Mouse (Mus musculus): ENCODE measurements around the gene Ttl. TPM values are rescaled to one million over a fixed set of nuclear protein-coding genes. Genes with fewer than 3 reads are reported as not detected.

The Ttl gene
- polyA plus RNA-seq, 1 experiment from 2014 or later = 7.9 TPM

DNA sequence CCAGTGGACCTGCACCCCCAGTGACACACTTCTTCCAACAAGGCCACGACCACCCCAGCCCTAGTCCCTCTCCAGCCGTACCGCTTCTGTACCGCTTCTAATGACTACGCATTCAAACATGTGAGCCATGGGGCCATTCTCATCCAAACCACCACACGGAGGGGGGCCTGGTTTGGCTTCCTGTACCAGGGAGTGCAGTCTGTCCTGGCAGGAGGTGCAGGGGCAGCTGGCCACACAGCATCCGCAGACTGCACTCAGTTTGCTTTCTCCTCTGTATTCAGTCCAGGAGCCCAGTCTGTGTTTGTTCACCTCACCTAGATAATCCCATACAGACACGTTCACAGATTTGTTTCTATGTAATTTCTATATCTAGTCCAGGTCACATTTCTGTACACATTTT lies 56.2 kb downstream of the Ttl start:
- Histone ChIP-seq H3K27me3 (replicated peaks) (no peaks in the 10 kb centered on the region), H3K4me2 (no peak overlapping the region), H3K4me1 (replicated peaks) (no peaks in the 10 kb centered on the region), H3K9me3 (replicated peaks) (0 out of 2 replicates have a peak, but pooled peaks cover 4% of the 10 kb centered on the region), H3K4me3 (no peak overlapping the region), H3K27ac (ENCODE audit: poor library complexity, severe bottlenecking) (no peak overlapping the region), H3K36me3 (peaks cover 89% of the 10 kb centered on the region), H3K9ac (no peak overlapping the region)
- no peak for ATAC-seq (ENCODE audit: insufficient number of reproducible peaks, low FRiP score)
- 93% methylated on average over 8 of the region's 8 CpGs for WGBS

- peaks cover 18% of the 10 kb centered on the region for H3K4me1 ChIP-seq (replicated peaks)
- H3K4me3 ChIP-seq = peak within 1 kb of the TSS; percentile 86
- peak; percentile 99 for ATAC-seq (ENCODE audit: insufficient number of reproducible peaks, low FRiP score)
- H3K9ac ChIP-seq = peak within 1 kb of the TSS; percentile 86
- peak within 1 kb of the TSS; percentile 91 for H3K27ac ChIP-seq (ENCODE audit: poor library complexity, severe bottlenecking)
- H3K9me3 ChIP-seq (replicated peaks) = peaks cover 14% of the 10 kb centered on the region; the same call in 1 of the 2 replicates
- H3K4me2 ChIP-seq = peak within 1 kb of the TSS; percentile 76
- peaks cover 58% of the 10 kb centered on the region for H3K36me3 ChIP-seq
- under 1% methylated on average over 35 of the region's 35 CpGs for WGBS
- no peaks in the 10 kb centered on the region for H3K27me3 ChIP-seq (replicated peaks)
These were observed 63.7 kb downstream of the Ttl start, which contains the start of gene Chchd5 for GRCm38 (mm10) chr2:129129412-129129929. TSS of gene Chchd5 (plus strand) at chr2:129129700.

DNA sequence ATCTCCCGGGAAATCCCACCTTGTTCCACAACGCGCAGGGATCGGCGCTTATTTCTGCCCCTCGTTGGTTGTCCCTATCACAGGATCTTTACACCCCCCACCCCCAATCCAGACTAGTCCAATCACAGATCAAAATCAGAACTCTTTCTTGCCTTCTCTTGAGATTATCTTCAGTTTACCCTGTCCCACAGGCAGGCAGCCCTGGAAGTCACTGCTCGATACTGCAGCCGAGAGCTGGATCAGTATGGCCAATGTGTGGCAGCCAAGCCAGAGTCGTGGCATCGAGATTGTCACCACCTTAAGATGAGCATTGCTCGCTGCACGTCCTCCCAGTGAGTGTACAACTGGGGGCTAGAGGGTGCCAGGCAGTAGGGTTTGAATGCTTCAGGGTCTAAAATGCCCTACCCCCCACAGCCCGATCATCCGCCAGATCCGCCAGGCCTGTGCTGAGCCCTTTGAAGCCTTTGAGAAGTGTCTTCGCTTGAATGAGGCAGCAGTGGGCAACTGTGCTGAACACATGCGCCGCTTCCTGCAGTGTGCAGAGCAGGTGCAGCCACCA lies 64.3 kb downstream of the Ttl start:
- H3K9ac ChIP-seq = peak overlapping the region; percentile 66
- H3K4me1 ChIP-seq (replicated peaks) = peaks cover 18% of the 10 kb centered on the region
- peak overlapping the region; percentile 91 for H3K27ac ChIP-seq (ENCODE audit: poor library complexity, severe bottlenecking)
- H3K36me3 ChIP-seq = peaks cover 52% of the 10 kb centered on the region
- H3K27me3 ChIP-seq (replicated peaks) = no peaks in the 10 kb centered on the region
- peak; percentile 55 for ATAC-seq (ENCODE audit: insufficient number of reproducible peaks, low FRiP score)
- H3K9me3 ChIP-seq (replicated peaks) = peaks cover 14% of the 10 kb centered on the region; the same call in 1 of the 2 replicates
- peak overlapping the region; percentile 76 for H3K4me2 ChIP-seq
- 34% methylated on average over 18 of the region's 18 CpGs for WGBS
- peak overlapping the region; percentile 86 for H3K4me3 ChIP-seq

- H3K4me3 ChIP-seq = no peak overlapping the region; the same call in 1 of the 2 replicates
- H3K27ac ChIP-seq (ENCODE audit: poor library complexity, severe bottlenecking) = no peak overlapping the region
- ATAC-seq (ENCODE audit: insufficient number of reproducible peaks, low FRiP score) = no peak
- H3K4me2 ChIP-seq = peak overlapping the region; percentile 76
- peaks cover 45% of the 10 kb centered on the region for H3K36me3 ChIP-seq
- no peaks in the 10 kb centered on the region for H3K27me3 ChIP-seq (replicated peaks)
- no peak overlapping the region for H3K9ac ChIP-seq
- peaks cover 18% of the 10 kb centered on the region for H3K4me1 ChIP-seq (replicated peaks)
- H3K9me3 ChIP-seq (replicated peaks) = peaks cover 14% of the 10 kb centered on the region; the same call in 1 of the 2 replicates
- WGBS = 94% methylated on average over 2 of the region's 2 CpGs
These were observed 65.0 kb downstream of the Ttl start for GRCm38 (mm10) chr2:129130776-129131175.

DNA sequence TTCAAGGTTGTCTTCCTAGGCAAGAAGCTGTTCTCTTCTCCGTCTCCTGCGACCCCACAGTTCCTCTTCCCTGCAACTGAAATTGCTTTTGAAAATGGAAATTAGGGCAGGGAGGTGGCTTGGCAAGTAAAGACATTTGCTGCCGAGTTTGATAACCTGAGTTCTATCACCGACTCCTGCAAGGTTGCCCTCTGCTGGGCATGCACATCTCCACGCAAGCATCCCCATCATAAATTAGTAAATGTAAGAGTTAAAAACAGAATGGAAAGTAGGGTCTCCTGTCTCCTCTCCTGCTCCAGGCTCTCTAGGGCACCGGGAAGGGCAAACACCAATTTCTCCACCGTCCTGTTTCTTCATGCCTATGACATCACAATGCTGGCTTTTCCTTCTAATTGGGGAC lies 66.5 kb downstream of the Ttl start:
- no peak overlapping the region for H3K9ac ChIP-seq
- peaks cover 14% of the 10 kb centered on the region; the same call in 1 of the 2 replicates for H3K9me3 ChIP-seq (replicated peaks)
- ATAC-seq (ENCODE audit: insufficient number of reproducible peaks, low FRiP score) = no peak
- no peak overlapping the region for H3K4me3 ChIP-seq
- 91% methylated on average over 7 of the region's 7 CpGs for WGBS
- H3K4me1 ChIP-seq (replicated peaks) = peaks cover 18% of the 10 kb centered on the region
- no peak overlapping the region for H3K27ac ChIP-seq (ENCODE audit: poor library complexity, severe bottlenecking)
- peaks cover 34% of the 10 kb centered on the region for H3K36me3 ChIP-seq
- no peak overlapping the region for H3K4me2 ChIP-seq
- H3K27me3 ChIP-seq (replicated peaks) = no peaks in the 10 kb centered on the region

GRCm38 (mm10) chr2:129133006-129133805 lies 67.5 kb downstream of the Ttl start:
- Histone ChIP-seq H3K27ac (ENCODE audit: poor library complexity, severe bottlenecking) (no peak overlapping the region), H3K4me2 (no peak overlapping the region), H3K9me3 (replicated peaks) (peaks cover 14% of the 10 kb centered on the region; the same call in 1 of the 2 replicates), H3K9ac (no peak overlapping the region), H3K27me3 (replicated peaks) (no peaks in the 10 kb centered on the region), H3K36me3 (peaks cover 29% of the 10 kb centered on the region), H3K4me3 (no peak overlapping the region), H3K4me1 (replicated peaks) (peaks cover 18% of the 10 kb centered on the region)
- 93% methylated on average over 14 of the region's 14 CpGs for WGBS
- no peak for ATAC-seq (ENCODE audit: insufficient number of reproducible peaks, low FRiP score)

DNA sequence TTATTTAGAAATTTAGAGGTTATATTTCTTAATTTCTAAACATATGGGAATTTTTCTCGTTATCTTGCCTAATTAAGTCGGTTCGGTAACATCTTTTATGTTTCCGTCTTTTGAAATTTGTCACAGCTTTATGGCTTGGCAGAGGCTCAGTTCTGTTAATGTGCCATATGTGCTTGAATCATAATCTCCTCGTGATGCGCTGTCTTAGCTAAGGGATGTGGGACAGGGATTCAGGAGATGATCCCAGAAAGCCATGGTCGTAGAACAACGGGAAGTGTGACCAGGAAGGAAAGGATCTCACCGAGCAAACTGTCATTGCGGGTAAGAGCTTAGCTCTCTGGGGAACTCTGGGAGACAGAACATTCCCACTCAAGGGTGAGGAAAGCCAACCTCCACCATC lies 74.2 kb downstream of the Ttl start:
- no peaks in the 10 kb centered on the region for H3K36me3 ChIP-seq
- no peaks in the 10 kb centered on the region for H3K27me3 ChIP-seq (replicated peaks)
- no peak for ATAC-seq (ENCODE audit: insufficient number of reproducible peaks, low FRiP score)
- no peak overlapping the region for H3K9ac ChIP-seq
- no peak overlapping the region for H3K27ac ChIP-seq (ENCODE audit: poor library complexity, severe bottlenecking)
- H3K4me3 ChIP-seq = no peak overlapping the region
- no peaks in the 10 kb centered on the region for H3K9me3 ChIP-seq (replicated peaks)
- no peaks in the 10 kb centered on the region for H3K4me1 ChIP-seq (replicated peaks)
- no peak overlapping the region for H3K4me2 ChIP-seq
- WGBS = 81% methylated on average over 10 of the region's 10 CpGs

Other genes starting within 250 kb of the Ttl start
- 26.7 and 29.7 TPM in 2 replicates for gene Tmem87b, start 247.8 kb upstream of the Ttl start, polyA plus RNA-seq (2016; fragmentation: Nextera tagmentation; extraction: Ambion mirVana)
- 1.0 and 1.5 TPM in 2 replicates for gene Fbln7, start 203.0 kb upstream of the Ttl start, polyA plus RNA-seq (2016; fragmentation: Nextera tagmentation; extraction: Ambion mirVana)
- 7.2 and 7.5 TPM in 2 replicates for gene Zc3h8, start 121.9 kb upstream of the Ttl start, polyA plus RNA-seq (2016; fragmentation: Nextera tagmentation; extraction: Ambion mirVana)
- 1.5 and 2.5 TPM in 2 replicates for gene Zc3h6, start 98.5 kb upstream of the Ttl start, polyA plus RNA-seq (2016; fragmentation: Nextera tagmentation; extraction: Ambion mirVana)
- 13.5 and 15.6 TPM in 2 replicates for gene Gm10762, start 98.2 kb upstream of the Ttl start, polyA plus RNA-seq (2016; fragmentation: Nextera tagmentation; extraction: Ambion mirVana)
- gene Vinac1, start 17.8 kb upstream of the Ttl start, polyA plus RNA-seq (2016; fragmentation: Nextera tagmentation; extraction: Ambion mirVana) = 0.08 TPM in 1 of 2 replicates, not detected in the other
- 21.0 and 21.1 TPM in 2 replicates for gene Polr1b, start 35.1 kb downstream of the Ttl start, polyA plus RNA-seq (2016; fragmentation: Nextera tagmentation; extraction: Ambion mirVana)
- 16.6 and 16.9 TPM in 2 replicates for gene Chchd5, start 63.8 kb downstream of the Ttl start, polyA plus RNA-seq (2016; fragmentation: Nextera tagmentation; extraction: Ambion mirVana)
- gene Slc20a1, start 132.8 kb downstream of the Ttl start, polyA plus RNA-seq (2016; fragmentation: Nextera tagmentation; extraction: Ambion mirVana) = 45.8 and 47.5 TPM in 2 replicates
- gene Ckap2l, start 231.3 kb downstream of the Ttl start, polyA plus RNA-seq (2016; fragmentation: Nextera tagmentation; extraction: Ambion mirVana) = 47.3 and 51.6 TPM in 2 replicates
- not detected in 2 replicates for gene Il1a, start 244.0 kb downstream of the Ttl start, polyA plus RNA-seq (2016; fragmentation: Nextera tagmentation; extraction: Ambion mirVana)